Mouse (Mus musculus) neutrophil, adult 5-6 weeks (primary cell): ENCODE data around the gene Pbx2. TPM values are rescaled to one million over a fixed set of nuclear protein-coding genes. Genes with fewer than 3 reads are reported as not detected.

Experiments
- ATAC-seq: fragments of 151-379, 151-347 bp; 2 replicates; pipeline ENCODE4 v1.8.0; 2017; ENCODE audit warnings: mild to moderate bottlenecking, moderate TSS enrichment; ENCODE audit not compliant: insufficient number of reproducible peaks, poor library complexity, low FRiP score, severe bottlenecking; ENCODE audit errors: extremely low read depth
- total RNA-seq: library from RNA; stranded (forward); fragments of 200-1000 nt; gene quantifications from 2 replicates; pipeline ENCODE4 v1.2.3, GENCODE M21; 2017

Pbx2 gene
- total RNA-seq, 1 experiment from 2014 or later, result 89.6 TPM

DNA sequence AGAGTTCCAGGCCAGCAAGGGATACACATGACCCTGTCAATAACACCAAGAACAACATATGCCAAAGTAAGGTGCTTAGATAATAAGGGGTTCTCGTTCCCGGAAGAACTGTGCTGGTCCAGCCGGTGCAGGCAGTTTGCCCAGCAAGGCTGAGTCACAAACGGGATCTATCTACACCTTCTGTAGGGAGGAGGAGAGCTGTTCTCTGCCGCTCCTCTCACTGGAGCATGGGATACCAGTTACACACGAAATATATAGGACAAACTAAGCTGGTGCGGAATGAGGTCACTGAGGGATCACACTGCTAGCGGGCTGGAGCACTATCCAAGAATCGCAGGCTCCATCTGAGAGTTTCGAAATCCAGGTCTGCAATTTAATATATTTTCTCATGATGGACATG, 52.9 kb downstream of the Pbx2 start:
- ATAC-seq, result no peak

DNA sequence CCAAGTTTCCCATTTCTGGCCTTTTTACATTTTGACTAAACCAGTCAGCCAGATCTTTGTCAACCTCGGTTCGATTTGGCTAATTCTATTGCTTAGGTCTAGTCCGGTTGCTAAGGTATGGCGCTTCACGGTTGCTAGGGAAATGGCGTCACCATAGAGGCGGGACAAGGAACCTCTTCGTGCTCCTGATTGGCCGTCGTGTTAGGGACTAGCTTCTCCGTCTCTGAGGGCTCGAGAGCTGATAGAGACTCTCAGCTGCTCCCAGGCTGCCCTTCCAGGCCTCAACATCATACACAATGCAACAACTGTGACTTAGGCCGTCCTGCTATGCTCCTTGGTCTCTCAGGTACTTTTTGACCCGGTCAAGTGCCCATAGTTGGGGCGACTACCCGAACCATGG, 53.5 kb downstream of the Pbx2 start, which contains the start of gene Fkbpl:
TSS of gene Fkbpl (plus strand) at position 157 of the 400 bp plus-strand sequence.
- peak; percentile 84 for ATAC-seq

DNA sequence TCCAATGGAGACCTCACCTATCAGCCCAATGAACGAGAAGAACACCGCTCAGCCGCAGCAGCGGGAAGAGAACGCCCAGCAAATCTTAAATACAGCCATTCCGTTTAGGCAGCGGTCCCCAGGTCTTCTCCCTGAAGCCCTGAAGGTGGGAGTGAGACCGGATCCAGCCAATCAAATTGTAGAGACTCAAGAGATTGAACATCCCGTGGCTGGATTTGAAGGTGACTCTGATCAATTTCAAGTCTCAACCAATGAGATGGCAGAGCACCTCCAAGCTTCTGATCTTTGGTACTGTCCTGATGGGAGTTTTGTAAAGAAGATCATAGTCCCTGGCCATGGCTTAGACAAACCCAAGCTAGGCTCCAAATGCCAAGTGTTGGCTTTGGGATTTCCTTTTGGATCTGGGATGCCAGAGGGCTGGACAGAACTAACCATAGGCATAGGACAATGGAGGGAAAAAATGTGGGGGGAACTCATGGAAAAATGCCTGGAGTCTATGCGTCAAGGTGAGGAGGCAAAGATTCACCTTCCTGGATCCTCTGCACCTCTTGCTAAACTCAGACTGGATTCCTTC, 54.3 kb downstream of the Pbx2 start:
- no peak for ATAC-seq

DNA sequence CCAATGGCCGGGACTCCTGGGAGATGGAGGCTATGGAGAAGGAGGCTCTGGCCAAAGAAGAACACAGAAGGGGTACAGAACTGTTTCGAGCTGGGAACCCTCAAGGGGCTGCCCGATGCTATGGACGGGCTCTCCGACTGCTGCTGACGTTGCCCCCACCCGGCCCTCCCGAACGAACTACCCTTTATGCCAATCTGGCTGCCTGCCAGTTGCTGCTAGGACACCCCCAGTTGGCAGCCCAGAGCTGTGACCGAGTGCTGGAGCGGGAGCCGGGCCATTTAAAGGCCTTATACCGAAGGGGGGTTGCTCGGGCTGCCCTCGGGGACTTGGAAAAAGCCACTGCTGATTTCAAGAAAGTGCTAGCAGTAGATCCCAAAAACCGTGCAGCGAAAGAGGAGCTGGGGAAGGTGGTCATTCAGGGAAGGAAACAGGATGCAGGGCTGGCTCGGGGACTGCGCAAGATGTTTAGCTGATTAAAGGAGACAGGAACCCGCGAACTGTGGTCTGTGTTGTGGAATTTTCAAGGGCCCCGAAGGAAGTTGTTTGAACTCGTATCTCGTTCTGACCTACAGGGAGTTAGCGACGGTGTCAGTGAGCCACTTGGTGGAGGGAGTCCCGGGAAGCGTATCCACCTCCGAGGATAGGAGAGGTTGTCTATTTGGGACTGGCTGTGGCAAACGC, 54.9 kb downstream of the Pbx2 start:
- no peak for ATAC-seq

Other genes with a start within 250 kb of the Pbx2 start
- gene Btnl2, start 236.4 kb upstream of the Pbx2 start, total RNA-seq, result 10.9 and 11.9 TPM in 2 replicates
- 0.93 TPM in 1 of 2 replicates, not detected in the other for gene Btnl1, start 214.1 kb upstream of the Pbx2 start, total RNA-seq
- 12.5 and 14.0 TPM in 2 replicates for gene BC051142, start 192.4 kb upstream of the Pbx2 start, total RNA-seq
- not detected in 2 replicates for gene Btnl4, start 113.9 kb upstream of the Pbx2 start, total RNA-seq
- not detected in 2 replicates for gene Btnl6, start 73.9 kb upstream of the Pbx2 start, total RNA-seq
- 0.58 and 1.2 TPM in 2 replicates for gene Notch4, start 27.0 kb upstream of the Pbx2 start, total RNA-seq
- gene Gpsm3, start 1.5 kb upstream of the Pbx2 start, total RNA-seq, result 188 and 218 TPM in 2 replicates
- 15.7 and 19.8 TPM in 2 replicates for gene Ager, start 6.6 kb downstream of the Pbx2 start, total RNA-seq
- 15.9 and 17.6 TPM in 2 replicates for gene Rnf5, start 12.4 kb downstream of the Pbx2 start, total RNA-seq
- 27.5 and 32.9 TPM in 2 replicates for gene Agpat1, start 13.0 kb downstream of the Pbx2 start, total RNA-seq
- gene Egfl8, start 24.7 kb downstream of the Pbx2 start, total RNA-seq, result 1.7 and 4.2 TPM in 2 replicates
- 17.2 and 18.7 TPM in 2 replicates for gene Ppt2, start 37.2 kb downstream of the Pbx2 start, total RNA-seq
- 0.25 TPM in 1 of 2 replicates, not detected in the other for gene Prrt1, start 38.3 kb downstream of the Pbx2 start, total RNA-seq
- gene Fkbpl, start 53.5 kb downstream of the Pbx2 start, total RNA-seq, result 15.2 and 17.2 TPM in 2 replicates
- 26.9 and 27.4 TPM in 2 replicates for gene Atf6b, start 55.9 kb downstream of the Pbx2 start, total RNA-seq
- not detected in 2 replicates for gene Tnxb, start 79.3 kb downstream of the Pbx2 start, total RNA-seq
- gene C4b, start 152.6 kb downstream of the Pbx2 start, total RNA-seq, result 0.12 and 0.23 TPM in 2 replicates
- not detected in 2 replicates for gene Cyp21a1, start 213.3 kb downstream of the Pbx2 start, total RNA-seq
- gene Stk19, start 245.7 kb downstream of the Pbx2 start, total RNA-seq, result 23.5 and 39.9 TPM in 2 replicates
- 36.1 and 45.8 TPM in 2 replicates for gene Dxo, start 245.8 kb downstream of the Pbx2 start, total RNA-seq